Mouse (Mus musculus) spleen, postnatal 36 days (tissue): ENCODE data around the gene Opcml.

Source experiments
- DNase-seq, 2 experiments: peaks; one replicate each; pipeline ENCODE4 v3.0.0; 2022; ENCODE audit warnings: low spot score in 2 of 2, mixed read lengths in 1 of 2

Opcml gene

DNA sequence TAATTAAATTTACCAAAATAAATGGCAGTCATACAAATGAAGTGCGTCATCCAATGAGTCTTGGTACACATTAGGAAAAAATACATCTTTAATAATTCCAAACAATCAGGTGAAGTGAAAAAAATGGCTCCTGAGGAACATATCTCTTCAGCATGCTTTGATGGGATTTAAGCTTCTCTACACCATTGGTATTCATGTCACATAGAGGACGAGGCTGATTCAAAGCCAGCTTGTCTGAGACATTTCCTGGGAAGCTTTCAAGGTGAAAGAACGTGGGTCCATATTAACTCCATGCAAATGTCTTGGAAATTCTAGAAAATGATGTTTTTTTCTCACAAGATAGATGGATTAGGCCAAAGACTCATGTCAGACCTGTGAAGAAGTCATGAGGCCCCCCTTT is 212.6 kb downstream of the Opcml start:
- DNase-seq = no peak

- no peak for DNase-seq
These were observed 220.9 kb downstream of the Opcml start for GRCm38 (mm10) chr9:28011483-28011882.

DNA sequence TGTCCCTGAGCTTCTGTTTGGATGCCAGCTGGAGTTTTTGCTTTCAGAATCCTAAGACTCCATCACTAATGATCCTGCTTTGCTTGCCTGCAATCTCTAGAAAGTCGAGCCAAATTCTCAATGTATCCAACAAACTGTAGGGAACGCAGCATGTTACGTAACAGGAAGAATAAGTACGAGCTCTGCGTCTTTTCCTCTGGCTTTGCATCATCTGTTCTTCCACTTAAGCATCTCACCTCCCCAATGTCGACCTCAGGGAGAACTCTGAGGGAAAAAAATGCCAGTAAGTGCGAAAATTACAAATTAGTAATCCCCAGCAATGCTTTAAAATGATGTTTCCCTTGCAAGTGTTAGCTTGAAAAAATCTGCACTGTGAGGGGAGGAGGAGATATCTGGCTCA is 222.1 kb downstream of the Opcml start:
- DNase-seq = no peak

- DNase-seq = no peak
These were observed 222.6 kb downstream of the Opcml start for GRCm38 (mm10) chr9:28013192-28013591.

DNA sequence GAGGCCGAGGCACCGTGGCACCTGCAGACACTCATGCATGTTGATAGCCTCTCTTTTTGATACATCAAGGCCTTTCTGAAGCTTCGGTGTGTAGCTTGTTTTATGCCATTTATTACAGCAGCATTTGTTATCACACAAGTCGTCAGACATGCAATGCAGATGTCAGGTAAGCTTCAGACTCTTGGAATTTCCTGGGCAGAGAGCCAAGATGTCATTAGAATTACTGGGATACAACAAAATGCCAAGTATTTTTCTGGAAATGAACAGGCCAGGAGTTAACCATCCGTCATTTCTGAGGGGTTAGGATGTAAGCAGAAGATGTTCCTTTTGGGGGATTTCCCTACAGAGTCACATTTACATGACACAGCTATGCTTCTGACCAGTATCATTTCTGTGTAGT is 237.6 kb downstream of the Opcml start:
- no peak for DNase-seq

- no peak for DNase-seq
These were observed 238.3 kb downstream of the Opcml start for GRCm38 (mm10) chr9:28028788-28029393.

DNA sequence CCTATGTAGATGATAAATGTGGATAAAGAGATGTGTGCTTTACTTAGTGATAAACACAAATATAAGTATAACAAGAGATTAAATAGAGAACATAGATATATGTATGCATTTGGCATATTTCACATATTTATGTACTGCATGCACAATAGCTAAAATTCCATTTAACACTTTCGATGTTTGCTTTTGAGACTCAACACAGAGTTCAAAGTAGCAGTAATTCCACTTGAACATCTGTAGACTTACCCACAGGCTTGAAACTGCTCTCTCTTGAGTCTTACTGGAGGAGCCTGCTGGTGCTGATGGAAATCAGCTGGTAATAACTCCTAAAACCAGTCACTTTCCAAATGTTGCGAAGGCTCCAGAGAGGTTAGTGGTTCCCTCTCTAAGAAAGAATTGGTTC is 258.6 kb downstream of the Opcml start:
- DNase-seq = no peak

GRCm38 (mm10) chr9:28057171-28057845 is 266.7 kb downstream of the Opcml start:
- no peak for DNase-seq

DNA sequence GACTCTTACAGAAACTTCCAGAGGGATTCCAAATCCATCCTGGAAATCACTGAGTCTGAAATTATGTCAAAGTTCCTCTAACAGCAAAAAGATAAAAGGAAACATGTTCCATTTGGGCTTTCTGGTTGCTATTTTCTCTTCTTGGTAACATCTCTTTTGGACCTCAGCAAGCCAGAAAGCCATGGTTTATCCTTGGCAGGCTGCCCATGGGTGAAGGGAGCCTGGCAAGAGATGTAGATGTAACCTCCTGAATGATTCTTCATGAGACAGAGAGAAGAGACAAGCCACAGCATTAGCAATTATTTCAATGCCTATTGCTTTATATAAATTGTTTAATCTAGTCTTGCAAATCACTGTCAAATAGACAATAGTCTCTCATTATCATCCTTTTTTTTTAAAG is 274.6 kb downstream of the Opcml start:
- no peak for DNase-seq

DNA sequence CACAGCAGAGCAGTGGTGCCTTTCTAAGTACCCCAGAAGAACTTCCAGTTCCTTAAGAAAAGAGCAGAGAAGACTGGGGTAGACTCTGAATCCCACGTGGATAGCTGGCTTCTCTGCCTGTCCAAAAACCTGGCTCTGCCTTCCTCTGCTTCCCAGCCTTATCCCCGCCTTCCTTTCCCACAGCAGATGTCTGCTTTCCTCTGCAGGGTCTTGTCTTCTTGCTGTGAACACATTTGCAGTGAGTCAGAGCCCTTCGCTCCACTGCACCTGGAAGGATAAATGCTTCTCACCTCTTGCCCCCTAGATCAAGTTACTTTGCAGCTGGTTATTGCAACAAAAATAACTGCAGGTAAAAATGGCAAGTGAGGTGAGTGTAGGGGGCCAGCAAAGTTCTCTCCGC is 290.1 kb downstream of the Opcml start:
- no peak for DNase-seq

- no peak for DNase-seq
These were observed 293.2 kb downstream of the Opcml start for GRCm38 (mm10) chr9:28083754-28084153.

GRCm38 (mm10) chr9:28084273-28084726 is 293.7 kb downstream of the Opcml start:
- DNase-seq = peak in 1 of 2 experiments; percentile 0

DNA sequence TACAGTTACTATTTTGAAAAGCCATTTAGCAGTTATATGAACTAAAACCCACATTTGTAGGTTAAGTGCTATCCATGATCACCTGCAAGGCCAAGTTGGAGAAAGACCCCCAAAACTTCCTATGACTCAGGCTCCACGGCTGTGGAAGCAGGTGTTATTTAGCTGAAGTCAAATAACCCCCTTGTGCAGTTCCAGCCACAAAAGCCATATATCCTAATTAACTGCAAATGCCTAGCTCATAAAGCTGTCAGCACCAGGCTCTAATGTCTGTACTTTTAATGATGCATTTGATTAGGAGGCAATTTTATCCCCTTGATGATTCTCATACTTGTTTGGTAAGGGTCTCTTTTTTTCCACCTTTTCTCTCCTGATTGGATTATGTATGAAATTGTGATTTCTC is 300.8 kb downstream of the Opcml start:
- no peak for DNase-seq

DNA sequence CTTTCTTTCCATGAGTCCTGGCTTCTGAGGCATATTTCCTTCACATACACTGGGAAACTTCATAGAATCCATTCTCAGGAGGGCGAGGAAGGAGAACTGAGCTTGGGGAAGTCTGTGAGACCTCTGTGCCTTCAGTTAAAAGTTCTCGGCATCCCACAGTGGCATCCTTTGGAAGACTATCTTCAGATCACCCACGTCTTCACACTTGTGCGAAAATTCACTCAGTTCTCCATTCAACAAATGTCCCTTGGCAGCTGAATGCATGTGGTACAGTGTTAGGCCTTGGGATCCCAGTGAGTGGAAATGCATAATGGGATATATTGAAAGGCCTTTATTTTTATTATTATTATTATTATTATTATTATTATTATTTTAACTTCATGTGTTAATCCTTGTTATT is 304.1 kb downstream of the Opcml start:
- DNase-seq = no peak

GRCm38 (mm10) chr9:28096204-28096603 is 305.6 kb downstream of the Opcml start:
- no peak for DNase-seq

DNA sequence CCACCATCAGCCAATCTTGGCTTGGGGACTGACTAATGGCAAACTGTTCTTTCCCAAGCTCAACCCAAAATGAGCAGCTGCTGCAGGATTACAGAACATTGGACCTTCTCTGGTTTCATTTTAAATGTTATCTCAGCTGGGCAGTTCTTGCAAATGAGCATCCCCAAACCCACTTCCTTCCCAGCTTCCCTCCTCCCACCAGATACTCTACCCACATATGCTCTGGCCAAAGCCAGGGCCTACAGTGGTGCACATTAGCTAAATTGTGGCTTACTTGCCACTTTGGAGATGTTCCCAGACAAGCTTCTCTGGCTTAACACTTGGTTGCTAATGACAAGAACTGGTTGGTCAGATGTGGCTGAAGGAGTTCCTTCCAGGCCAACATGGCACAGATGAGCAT is 311.4 kb downstream of the Opcml start:
- DNase-seq = no peak

DNA sequence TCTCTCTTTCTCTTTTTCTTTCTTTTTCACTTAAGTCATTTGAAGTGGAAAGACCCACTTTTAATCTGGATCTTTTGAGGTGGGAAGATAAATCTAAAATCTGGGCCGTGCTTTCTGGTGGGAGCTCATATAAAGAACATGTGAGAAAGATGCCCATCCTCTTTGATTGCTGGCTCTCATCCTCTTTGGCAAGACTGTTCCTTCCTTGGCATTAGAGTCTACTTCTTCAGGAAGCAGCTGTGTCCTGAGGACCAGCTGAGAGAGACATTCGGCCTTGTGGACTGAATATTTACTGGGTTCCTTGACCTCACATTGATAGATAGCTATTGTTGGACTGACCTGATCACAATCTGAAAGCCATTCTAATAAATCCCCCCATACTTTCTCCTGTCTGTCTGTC is 331.3 kb downstream of the Opcml start:
- DNase-seq = no peak

- no peak for DNase-seq
These were observed 338.2 kb downstream of the Opcml start for GRCm38 (mm10) chr9:28128735-28129134.

GRCm38 (mm10) chr9:28131521-28131920 is 340.9 kb downstream of the Opcml start:
- DNase-seq = no peak

DNA sequence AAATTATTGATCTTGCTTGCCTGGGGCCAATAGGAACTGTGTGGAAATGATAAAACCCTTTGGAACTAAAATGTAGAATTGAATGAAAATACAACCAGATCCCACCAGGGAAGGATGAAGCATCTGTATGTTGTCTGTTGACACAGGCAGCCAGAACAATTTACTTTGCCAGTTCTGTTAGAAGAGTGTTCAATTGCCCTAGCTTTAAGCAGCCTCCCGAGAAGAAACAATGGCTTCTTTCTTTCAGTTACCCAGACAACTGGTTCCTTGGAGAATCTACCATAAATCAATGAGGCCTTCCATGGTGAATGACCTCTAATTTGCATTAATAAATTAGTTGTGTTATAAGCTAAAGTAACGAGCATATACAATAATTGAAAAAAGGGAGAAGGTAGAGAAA is 346.0 kb downstream of the Opcml start:
- DNase-seq = no peak

GRCm38 (mm10) chr9:28139957-28140597 is 349.5 kb downstream of the Opcml start:
- DNase-seq = no peak

DNA sequence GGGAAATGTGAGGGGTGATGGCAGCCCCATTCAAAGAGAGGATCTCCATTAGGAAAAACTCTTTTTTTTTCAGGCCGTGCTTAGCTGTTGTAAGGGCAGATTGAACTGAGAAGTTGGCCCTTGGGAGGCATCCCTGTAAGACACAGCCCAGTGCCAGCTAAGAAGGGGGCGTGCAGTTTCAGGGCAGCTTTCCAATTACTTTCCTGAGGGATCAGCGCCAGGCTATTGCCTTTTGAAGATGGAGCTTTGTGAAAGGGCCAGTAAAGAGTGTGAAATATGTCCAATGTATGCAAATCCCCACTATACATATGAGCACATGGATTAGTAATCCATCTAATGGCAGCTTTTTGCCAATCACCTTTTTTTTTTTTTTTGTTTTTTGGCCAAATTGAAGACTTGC is 358.9 kb downstream of the Opcml start:
- no peak for DNase-seq

DNA sequence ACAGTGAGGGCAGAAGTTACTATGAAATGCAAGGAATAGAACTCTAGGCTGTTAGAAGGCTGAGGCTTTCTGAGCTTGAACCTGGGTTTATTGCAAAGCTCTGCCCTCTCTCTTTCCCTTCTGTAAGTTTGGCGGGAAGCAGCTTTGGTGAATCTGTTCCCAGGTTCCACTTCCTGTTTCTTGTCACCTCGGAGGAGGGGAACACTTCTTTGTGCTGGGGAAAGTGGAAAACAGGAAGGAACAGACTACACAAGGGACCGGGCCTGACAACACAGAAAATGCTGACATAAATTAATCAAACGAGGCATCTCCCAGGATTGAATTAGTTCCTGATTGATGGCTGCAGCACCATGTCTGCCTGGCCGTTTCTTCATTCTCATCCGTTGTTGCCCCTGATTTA is 363.2 kb downstream of the Opcml start:
- DNase-seq = no peak
